Mouse (Mus musculus): Measurements from ENCODE around the gene Ces1d.
"Not testable (repeated sequence)": the region's sequence is repeated elsewhere in the genome, so short reads cannot be mapped to it uniquely, and the experiment has no call there.

Ces1d gene

DNA sequence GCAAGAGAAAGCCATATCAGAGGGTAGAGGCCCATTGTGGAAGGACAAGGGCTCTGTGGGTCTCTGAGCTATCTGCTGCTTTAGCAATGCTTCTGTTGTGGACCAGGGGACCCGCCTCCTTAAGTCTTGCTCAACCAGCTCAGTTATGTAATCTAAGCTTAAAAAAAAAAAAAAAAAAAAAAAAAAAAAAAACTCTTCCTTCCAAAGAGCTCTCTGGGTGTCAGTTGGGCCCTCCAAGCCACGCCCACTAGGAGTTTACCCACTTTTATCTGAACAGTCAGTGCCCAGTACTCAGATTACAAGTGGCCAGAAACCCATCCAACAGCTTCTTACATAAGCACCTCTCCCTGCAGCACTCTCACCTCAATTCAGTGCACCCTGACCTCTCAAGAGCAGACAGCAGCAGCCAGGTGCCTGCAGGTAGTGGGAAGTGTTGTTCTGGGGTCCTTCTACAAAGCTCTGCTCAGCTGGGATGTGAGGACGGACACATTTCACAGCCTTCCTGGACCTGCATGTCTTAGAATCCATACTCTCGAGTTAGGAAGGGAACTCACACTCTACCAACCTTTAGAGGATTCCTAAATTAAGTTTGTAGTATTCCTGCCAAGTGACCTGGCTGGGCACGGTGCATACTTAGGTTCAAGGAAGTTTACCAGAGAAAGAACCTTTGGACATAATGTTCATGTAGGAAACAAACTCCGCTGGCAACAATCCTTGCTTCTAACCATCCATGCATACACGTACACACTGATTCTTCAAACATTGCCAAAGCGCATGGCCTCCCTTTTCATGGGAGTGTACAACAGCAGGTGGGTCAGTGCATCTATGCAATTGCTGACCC lies at the start of gene Ces1d:
Gene Ces1d (minus strand): TSS at position 154 of the 841 bp plus-strand sequence.
- DNase-seq (ENCODE audit: low spot score) = peak; percentile 11

DNA sequence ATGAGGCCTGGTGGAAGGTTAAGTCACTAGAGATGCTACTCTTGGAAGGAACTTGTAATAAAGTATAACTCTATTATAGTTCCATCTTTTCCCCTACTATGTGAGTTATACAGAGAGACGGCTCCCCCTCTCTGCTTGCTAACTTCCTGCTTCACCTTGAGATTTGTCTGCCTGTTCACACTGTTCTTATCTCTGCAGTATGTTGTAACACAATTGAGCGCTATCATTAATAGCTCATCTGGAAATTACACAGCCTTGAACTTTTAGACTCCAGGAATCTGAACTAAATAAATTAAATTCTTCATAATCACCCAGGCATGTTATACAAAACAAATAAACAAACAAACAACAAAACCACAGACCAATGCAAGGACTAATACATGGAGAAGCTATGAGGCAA lies 48.4 kb upstream of the Ces1d start:
- no peak for DNase-seq (ENCODE audit: low spot score)

DNA sequence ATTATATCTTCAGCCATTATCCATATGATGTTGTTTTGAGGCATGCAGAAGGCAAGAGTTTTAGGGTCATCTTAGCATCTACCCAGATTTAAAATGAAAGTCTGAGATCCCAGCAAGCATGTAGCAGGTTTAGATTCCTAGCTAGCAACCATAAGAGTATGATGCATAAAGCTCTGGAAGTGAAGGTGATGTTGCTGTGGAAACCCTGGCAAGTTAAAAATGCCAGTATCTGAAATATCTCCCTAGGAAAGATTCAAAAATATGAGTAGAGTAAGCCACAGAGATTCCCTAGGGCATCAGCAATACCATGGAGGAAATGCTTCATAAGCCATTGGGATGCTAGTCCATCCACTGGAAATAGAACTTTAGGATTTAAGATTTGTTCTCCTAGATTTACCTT lies 42.2 kb upstream of the Ces1d start:
- DNase-seq (ENCODE audit: low spot score) = no peak

DNA sequence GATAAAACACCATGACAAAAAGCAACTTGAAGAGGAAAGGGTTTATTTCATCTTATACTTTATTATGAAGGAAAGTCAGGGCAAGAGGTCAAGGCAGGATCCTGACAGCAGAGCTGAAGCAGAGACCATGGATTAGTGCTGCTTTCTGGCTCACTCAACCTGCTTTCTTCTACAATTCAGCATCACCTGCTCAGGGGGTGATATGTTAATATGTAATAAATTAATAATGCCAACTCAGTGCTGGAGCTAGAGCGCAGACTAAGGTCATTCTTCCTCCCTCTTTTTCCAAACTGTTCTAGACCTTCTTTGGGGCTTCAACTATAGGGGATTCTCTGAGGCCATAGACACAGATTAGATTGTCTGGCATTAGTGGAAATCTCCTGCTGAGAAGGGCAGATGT lies 38.0 kb upstream of the Ces1d start:
- DNase-seq (ENCODE audit: low spot score) = no peak

DNA sequence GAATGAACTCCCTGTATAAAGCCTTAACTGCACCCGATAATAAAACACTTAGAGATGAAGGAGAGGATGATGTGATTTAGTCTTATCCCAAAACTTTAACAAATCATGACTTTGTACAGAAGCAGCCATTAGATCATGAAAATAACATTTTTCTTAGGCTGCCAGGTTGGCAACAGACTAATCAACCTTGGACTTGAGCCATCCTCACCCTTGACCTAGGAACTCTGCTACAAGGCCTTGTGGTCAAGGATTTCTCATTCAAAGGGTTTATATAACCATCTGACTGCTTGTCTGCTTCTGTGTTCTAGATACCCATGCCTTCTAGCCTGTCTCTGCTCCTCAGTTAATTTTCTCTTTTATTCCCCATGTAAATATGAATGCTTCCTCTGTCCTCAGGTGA lies 37.1 kb upstream of the Ces1d start:
- DNase-seq (ENCODE audit: low spot score) = no peak

DNA sequence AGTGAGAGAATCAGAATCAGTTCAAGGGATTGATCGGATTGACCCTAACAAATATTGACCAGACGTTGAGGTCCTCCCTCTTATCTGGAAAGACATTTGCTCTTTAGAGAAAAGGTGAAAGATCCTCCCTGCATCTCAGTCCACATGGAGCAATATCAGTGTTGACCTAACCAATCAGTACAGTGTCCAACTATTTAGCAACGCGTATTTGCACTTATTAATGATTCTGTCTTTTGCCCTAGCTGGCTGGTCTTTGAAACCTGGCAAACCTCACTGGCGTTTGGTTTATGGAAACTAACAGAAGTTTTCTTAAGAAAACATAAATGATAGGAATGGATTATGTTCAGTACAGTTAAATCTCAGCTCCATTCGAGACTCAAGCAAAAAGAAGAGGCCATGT lies 36.4 kb upstream of the Ces1d start:
- no peak for DNase-seq (ENCODE audit: low spot score)

DNA sequence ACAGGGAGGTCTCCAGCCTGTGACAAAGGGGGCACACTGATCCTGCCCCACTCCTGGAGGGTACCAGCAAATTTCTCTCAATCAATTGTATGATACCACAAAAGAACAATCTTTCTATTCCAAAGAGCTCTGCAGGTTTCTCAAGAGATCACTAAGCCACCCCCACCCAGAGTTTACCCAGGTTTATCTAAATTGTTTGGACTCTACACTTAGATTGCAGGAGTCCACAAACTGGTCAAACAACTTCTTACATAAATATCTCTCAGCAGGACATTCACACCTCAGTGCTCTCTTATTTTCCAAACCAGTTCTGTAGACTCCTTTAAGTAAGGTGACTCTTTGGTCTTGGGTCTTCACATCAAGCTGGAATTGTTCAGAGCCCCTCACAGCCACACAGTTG lies 31.8 kb upstream of the Ces1d start, which contains the start of gene Ces1e:
Gene Ces1e (minus strand): TSS at position 174 of the 400 bp plus-strand sequence.
- DNase-seq (ENCODE audit: low spot score) = no peak

DNA sequence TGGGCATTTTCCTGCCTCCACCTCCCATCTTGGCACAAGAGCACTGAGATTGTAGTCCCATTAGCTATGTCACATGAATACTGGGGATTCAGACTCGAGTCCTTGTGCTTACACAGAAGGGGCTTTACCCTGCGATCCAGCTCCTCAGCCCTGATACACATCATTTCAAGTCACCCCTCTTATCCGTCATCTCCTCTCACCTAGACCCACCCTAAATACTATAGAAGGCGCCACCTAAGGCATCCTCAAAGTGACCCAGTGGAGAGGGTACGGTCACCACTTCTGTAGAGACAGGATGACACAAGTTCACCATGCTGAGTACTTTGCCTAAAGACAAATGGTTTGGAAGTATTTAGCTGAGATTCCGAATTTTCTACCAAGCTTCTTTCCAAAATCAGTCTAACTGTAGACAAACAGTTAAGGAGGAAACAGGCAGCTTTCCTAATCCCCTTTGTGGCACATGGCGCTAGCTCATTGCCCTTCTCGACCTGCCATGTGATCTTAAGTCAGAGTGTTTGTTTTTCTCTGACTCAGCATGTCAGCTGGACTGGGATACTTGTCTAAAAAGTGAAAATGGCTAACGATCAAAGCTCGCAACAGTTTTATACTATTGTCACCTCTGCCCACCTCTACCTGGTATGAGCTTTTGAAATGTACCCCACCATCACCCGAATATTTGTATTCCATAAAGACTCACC lies 31.2 kb upstream of the Ces1d start:
- no peak for DNase-seq (ENCODE audit: low spot score)

DNA sequence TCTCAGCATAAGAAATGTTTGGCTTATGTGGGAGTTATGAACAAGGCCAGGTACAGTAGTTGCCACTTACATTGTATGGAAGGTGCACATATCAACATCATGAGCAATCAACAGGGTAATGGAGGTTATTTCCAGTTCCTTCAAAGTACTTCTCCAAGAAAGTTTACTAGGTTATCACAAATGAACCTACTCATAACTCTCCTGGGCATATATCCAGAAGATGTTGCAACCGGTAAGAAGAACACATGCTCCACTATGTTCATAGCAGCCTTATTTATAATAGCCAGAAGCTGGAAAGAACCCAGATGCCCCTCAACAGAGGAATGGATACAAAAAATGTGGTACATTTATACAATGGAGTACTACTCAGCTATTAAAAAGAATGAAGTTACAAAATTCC lies 28.8 kb upstream of the Ces1d start:
- not testable (repeated sequence) for DNase-seq (ENCODE audit: low spot score)

DNA sequence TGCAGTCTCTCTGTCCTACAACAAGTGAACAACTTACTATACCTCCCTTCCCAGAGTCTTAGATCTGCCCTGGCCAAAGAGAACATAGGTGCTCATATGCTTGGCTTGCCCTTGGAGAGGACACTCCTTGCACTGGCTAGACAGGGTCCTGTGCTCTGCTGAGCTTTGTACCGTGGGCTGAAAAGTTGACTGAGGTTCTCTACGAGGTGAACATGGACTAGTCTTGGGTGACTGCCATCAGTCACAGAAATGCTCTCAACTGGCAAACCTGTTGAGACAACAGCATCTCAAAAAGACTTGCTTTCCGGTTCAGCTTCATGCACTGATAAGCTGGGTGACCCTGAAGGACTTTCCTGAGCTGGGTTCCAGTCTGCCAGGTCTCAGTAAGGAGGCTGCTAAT lies 24.3 kb upstream of the Ces1d start:
- no peak for DNase-seq (ENCODE audit: low spot score)

DNA sequence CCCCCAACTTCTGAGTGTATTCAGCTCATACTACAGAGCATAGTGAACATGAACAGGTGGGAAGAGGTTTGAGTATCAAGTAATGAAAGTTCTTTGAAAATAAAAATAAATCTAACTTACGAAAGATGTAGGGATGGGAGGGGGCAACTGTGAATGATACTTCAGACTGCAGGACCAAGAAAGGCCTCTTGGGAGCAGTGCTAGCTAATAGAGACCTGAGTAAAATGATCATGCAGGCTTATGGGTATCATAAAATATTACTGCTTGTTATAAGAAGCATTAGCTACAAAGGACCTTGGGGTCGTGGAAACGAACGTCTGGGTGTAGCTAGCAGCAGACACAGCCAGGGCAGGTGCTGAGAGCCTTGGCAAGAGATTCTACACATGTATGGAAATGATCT lies 20.2 kb upstream of the Ces1d start:
- DNase-seq (ENCODE audit: low spot score) = no peak

DNA sequence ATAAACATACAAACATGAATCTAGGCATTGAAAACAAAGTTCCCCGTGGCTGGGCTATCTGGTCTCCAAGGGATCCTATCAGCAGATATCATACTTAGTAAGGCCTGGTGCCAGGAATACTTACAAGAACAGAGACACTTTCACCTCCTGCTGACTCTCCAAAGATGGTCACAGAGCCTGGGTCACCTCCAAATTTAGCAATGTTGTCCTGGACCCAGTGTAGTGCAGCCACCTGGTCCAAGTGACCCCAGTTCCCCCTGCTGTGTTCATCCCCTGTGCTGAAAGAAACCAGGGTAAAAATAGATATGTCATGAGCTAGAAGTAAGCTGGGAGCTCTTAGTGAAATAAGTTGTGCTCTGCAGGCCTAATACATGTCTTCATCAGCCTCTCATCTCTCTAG lies 19.7 kb upstream of the Ces1d start:
- DNase-seq (ENCODE audit: low spot score) = no peak

DNA sequence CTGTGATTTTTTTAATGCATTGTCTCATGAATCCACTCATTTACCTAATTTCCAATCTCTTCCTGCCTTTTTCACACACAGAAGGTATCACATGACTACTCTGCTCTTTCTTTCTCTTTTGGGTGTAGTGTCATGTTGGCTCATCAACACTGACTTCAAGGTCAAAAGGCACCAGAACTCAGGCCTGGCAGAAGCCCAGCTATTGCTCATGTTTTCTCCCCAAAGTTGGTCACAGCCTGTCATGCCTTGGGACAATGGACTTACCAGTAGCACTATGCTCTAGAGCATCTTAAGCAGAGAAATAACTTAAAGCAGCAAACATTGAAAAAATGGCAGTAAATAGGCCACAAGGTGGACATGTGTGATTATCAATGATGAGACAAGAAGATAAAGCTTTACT lies 13.5 kb upstream of the Ces1d start:
- no peak for DNase-seq (ENCODE audit: low spot score)

DNA sequence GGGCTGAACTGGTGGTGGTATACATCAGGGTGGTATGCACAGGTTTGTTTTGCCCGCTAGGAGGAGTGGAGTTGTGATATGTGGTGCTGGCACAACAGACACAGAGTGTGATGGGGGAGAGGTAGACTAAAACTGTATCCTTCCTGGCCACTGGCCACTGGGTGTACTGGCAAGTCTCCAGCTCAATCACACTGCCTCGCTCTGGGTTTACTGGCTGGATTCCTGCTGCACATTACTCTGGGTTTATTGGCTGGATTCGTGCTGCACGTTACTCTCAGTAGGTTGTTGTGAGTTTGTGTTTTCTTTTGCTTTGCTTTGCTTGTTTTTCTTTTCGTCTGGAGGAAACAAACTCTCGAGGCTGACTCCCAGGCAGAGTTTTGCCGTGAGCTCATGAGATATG lies 1.5 kb upstream of the Ces1d start:
- DNase-seq (ENCODE audit: low spot score) = not testable (repeated sequence)

DNA sequence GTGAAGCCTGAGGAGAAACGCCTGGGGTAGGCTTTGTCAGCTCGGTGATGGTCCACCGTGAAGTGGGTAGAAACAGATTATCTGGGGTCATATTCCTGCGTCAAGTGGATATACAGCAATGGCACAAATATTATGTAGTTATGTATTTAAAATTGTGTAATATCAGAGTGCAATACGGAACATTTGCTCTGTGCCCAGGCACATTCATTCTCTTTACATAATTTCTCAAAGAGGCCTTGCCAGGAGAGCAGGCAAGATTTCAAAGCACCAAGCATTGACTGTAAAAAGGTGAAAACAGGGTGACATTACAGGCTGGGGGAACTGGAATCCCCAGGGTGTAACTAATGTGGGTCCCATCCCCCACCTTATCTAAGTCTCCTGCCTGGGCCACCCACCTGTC lies 1.2 kb downstream of the Ces1d start:
- no peak for DNase-seq (ENCODE audit: low spot score)

DNA sequence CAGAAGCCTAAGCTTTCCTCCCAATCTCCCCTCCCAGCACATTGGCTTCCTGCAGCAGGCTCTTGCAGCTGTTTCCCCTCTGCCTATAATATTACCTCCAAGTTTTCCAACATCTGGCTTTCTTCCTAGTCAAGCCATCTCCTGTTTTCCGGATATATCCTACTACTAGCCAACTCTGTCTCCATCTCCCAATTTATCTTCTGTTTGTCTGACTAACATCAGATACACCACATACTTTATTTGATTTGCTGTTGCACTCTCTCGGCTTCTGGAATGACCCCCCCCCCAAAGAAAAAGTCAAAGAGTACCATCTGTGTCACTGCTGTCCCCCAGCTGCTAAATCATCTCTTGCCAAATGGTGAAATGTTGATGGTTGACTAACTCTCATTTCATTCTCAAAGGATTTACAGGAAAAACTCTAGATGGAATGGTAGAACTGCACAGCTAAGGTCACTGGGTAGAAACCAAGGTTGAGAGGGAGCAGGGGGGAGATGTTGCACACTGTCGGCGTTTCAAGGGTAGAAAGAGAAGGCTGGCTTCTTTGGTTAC lies 17.0 kb downstream of the Ces1d start:
- DNase-seq (ENCODE audit: low spot score) = no peak

DNA sequence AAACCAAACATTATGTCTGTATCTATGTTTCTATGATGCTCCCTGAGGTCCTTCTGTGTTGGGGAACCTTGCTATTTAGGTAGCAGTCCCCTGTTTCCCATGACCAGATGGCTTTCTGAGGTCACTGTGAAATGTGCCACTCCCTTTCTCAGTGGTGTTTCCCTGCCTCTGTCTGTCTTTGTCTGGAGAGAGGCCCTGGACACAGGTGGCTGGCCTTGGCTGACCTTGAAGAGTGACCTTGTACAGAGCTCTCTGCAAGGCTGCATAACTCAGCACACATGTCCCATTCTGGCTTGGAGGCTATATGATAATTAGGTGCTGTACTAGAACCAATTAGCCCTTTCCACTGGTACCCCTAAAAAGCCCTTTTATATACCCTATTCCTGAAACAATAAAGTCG lies 21.0 kb downstream of the Ces1d start:
- DNase-seq (ENCODE audit: low spot score) = peak; percentile 12

DNA sequence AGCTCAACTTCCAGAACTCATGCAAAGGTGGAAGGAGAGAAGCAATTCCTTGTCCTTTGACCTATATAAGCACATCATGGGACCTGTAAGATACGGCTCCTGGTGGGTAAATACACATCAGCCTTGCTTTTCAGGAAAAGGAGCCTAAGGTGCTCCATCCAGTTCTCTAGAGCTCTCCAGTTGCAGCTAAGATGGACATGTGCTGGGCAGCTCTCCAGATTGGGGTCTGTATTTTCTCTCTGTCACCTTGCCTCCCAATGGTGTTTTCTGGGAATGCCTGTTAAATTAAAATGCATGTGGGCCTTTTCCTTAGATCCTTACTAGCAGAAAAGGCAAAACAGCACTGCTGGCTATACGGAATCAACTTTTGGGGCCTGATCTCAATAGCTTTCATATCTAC lies 23.1 kb downstream of the Ces1d start:
- DNase-seq (ENCODE audit: low spot score) = no peak

DNA sequence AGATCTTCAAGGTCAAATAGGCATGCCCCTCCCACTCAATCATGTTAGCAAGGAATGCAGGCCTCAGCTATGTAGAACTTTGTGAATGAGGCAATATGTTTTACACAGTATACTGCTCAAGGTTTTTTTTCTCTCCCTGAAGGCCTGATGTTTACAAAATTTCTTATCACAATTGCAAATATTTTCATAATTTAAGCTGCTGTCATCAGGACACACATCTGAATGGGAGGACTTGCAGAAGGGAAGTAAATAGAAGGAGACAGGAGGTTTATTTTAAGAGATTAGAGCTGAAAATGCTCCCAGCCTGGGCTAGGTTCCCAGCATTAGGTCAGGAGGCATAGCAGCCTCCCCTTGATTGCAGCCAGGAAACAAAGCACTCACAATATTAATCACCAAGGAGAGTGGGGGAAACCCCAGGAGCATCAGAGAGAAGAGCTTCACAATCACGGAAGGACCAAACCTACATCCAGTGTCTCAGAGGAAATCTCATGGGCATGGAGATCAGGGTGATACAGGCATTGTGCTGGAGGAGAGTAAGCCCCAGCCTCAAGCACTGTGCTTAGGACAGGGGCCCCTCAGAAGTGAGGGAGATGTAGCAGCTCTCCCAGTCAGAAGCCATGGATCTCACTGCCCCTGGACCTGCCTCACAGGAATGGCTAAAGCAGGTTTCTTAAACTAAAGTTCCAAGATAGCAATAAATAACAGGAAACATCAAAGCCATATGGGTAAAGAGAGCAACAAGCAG lies 25.6 kb downstream of the Ces1d start:
- DNase-seq (ENCODE audit: low spot score) = no peak

DNA sequence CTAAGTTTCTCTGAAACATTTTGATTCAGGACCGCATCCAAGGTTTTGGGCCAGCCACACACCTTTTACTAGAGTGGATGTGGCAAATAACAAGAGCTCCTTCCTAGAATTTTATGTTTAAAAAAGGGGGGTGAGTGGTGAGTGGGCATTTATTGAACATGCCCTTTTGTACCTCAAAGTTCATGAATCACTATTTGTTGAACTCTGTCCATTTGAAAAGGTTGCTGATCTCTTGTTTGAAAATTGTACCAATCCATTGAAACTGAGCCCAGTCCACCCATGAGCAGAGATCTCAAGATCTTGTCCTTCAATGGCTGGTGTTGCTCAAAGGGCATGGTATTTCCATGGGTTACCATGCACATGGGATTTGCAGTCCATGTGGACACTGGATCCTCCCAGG lies 34.3 kb downstream of the Ces1d start:
- no peak for DNase-seq (ENCODE audit: low spot score)

DNA sequence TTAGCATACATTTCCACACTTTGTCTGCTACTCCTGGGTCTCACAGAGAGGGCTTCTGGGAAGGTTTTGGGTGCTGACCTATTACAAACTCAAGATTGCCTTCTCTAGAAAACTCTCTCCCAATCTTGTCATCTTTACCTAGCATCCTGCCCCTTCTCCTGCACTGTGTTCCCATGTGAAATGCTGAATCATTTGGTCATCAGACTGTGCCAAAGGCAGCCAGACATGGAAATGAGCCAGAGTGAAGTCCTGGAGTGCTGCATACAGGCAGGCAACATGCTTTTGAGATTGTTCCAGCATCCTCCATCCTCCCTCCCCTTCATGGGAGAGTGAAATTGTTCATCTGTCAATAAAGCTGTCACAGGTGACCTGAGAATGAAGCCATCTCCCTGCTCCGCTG lies 46.2 kb downstream of the Ces1d start:
- DNase-seq (ENCODE audit: low spot score) = no peak

DNA sequence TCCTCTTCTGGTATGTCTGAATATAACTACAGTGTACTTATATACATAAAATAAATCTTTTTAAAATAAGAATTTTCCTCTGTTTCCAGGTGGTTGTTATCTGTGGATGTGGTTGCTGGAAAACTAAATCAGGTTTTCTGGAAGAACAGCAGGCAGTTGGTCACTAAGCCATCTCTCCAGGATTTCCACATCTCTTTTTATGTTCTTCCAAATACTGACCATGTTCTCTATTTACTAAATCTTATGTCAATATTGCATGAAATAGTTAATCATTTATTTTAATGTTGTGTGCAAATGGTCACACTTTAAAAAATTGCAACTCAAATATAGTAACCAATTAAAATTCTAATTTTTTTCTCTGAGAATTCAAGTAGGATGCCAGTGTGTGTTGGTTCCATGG lies 50.3 kb downstream of the Ces1d start:
- DNase-seq (ENCODE audit: low spot score) = no peak

DNA sequence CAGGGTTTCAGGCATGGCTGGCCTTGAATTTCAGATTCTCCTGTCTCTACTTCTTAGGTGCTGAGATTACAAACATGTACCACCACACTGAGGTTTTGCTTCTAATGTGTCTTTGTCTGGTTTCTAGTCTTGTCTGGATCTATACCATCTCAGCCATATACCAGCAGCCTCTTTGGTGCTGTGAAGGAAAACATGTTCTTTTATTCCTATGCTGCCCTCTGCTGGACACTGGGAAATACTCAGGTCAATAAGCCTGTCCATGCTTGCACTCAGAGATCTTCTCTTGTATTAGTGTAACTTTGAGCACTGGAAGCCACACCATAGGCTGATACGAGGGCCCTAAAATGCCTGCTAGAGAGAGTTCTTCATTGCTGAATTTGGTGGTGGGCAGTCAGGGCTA lies 56.9 kb downstream of the Ces1d start:
- DNase-seq (ENCODE audit: low spot score) = peak; percentile 67

Measured in embryo, embryonic 10 days (tissue).